In the genomic region with DNA sequence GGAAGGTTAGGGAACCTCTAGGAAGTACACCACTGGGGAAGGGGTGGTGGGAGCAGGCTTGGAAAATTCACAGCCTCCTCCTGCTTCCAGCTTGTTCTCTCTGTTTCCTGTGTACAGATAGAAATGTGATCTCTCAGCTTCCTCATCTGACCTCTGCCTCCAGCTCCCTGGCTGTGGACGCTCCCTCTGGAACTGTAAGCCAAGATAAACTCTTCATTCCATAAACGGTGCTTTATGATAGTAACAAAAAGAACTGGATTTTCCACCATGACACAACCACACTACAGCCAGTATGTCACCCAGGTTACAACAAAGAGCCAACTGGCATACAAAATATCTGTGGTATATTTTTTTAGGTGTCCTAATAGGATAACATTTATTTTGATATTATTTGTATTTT, we compare ENCODE assay signal across 22 mouse cellular contexts.
DNase-seq lines count a peak whose midpoint lies in the region; ATAC-seq lines count a peak whose summit lies in the region.
"Had no signal": no experiment of that assay in that cellular context is flagged by ENCODE, and none has a peak within 500 bp of the region (broad histone marks: within the 10 kb centered on the region; RNA-seq: fewer than 3 reads in every experiment).

No protein-coding gene starts in this region.

- 78% methylated on average over 2 of the region's 2 CpGs for WGBS in heart, embryonic 10.5 days
- WGBS in heart, embryonic 11.5 days (ENCODE audit: insufficient replicate concordance) = 52% methylated on average over 2 of the region's 2 CpGs
- WGBS in hindbrain, embryonic 10.5 days = 86% methylated on average over 2 of the region's 2 CpGs

- H3K4me2 ChIP-seq in heart, embryonic 11.5 days = no peak overlapping the region

- no peak for ATAC-seq in heart, embryonic 11.5 days (replicated peaks; ENCODE audit: insufficient number of reproducible peaks, low FRiP score, low TSS enrichment)
- ATAC-seq: activated CD4-positive, CD25-positive, alpha-beta regulatory T cell, adult 4 months; CD4-positive, CD25-positive, alpha-beta regulatory T cell, adult 4 months; Patski had no signal

- H3K27ac ChIP-seq in heart, embryonic 10.5 days = no peak overlapping the region
- no peak overlapping the region for H3K27ac ChIP-seq in heart, embryonic 11.5 days (ENCODE audit: low read depth, low read length)
- no peak overlapping the region for H3K27ac ChIP-seq in hindbrain, embryonic 10.5 days

- no peaks in the 10 kb centered on the region for H3K36me3 ChIP-seq in heart, embryonic 10.5 days
- no peaks in the 10 kb centered on the region for H3K36me3 ChIP-seq in heart, embryonic 11.5 days (ENCODE audit: control insufficient read depth, insufficient read depth, low read length)
- H3K36me3 ChIP-seq in hindbrain, embryonic 10.5 days = no peaks in the 10 kb centered on the region
- H3K36me3 ChIP-seq: G1E had no signal

- no peaks in the 10 kb centered on the region for H3K27me3 ChIP-seq in heart, embryonic 10.5 days (ENCODE audit: insufficient read depth, poor library complexity, severe bottlenecking)
- no peaks in the 10 kb centered on the region for H3K27me3 ChIP-seq in heart, embryonic 11.5 days (ENCODE audit: control insufficient read depth, insufficient read depth, low read length)
- no peaks in the 10 kb centered on the region for H3K27me3 ChIP-seq in hindbrain, embryonic 10.5 days (ENCODE audit: insufficient read depth, poor library complexity, severe bottlenecking)
- H3K27me3 ChIP-seq: CH12.LX, Patski had no signal

- no peak overlapping the region for H3K4me3 ChIP-seq in heart, embryonic 10.5 days
- no peak overlapping the region for H3K4me3 ChIP-seq in heart, embryonic 11.5 days (ENCODE audit: low read depth, low read length)
- no peak overlapping the region for H3K4me3 ChIP-seq in hindbrain, embryonic 10.5 days

- H3K4me1 ChIP-seq in heart, embryonic 10.5 days = no peaks in the 10 kb centered on the region
- H3K4me1 ChIP-seq in heart, embryonic 11.5 days (ENCODE audit: control insufficient read depth, insufficient read depth, low read length) = no peaks in the 10 kb centered on the region
- H3K4me1 ChIP-seq in hindbrain, embryonic 10.5 days (replicated peaks) = peaks cover 9% of the 10 kb centered on the region; the same call in 1 of the 2 replicates

- no peak overlapping the region for H3K9ac ChIP-seq in heart, embryonic 11.5 days (ENCODE audit: low read depth, low read length)

- peak; percentile 86 for DNase-seq in heart, adult 11 months
- no peak for DNase-seq in heart, adult 9 months (ENCODE audit: low spot score in 2 of 2)
- DNase-seq in heart, embryonic 10.5 days (ENCODE audit: low spot score) = peak; percentile 45
- DNase-seq in fat pad, adult 2 months (ENCODE audit: extremely low read depth, low read depth, low spot score) = peak; percentile 52
- DNase-seq in gonadal fat pad, adult 2 months (ENCODE audit: low read depth) = peak; percentile 46
- no peak for DNase-seq in kidney, adult 8-10 months
- no peak for DNase-seq in hindbrain, embryonic 10.5 days (ENCODE audit: low spot score)
- DNase-seq: adrenal gland, adult 2 months; adrenal gland, adult 8-10 months; adrenal gland, postnatal 10 days; adrenal gland, postnatal 14 days; adrenal gland, postnatal 25 days; adrenal gland, postnatal 36 days; B cell, adult 2 months; cerebellum, adult 11 months; cerebellum, adult 11-12 months had no signal

- H3K9me3 ChIP-seq in heart, embryonic 10.5 days = no peaks in the 10 kb centered on the region
- H3K9me3 ChIP-seq in heart, embryonic 11.5 days (replicated peaks; ENCODE audit: control insufficient read depth, low read length) = no peaks in the 10 kb centered on the region
- no peaks in the 10 kb centered on the region for H3K9me3 ChIP-seq in hindbrain, embryonic 10.5 days
- H3K9me3 ChIP-seq: G1E had no signal

Comparison
In these comparisons a context has a peak if more than half of its experiments do, and no peak if none do; other contexts are left out.
1. DNase-seq: peak in heart, adult 11 months (single experiment), heart, embryonic 10.5 days (single experiment), fat pad, adult 2 months (single experiment) and gonadal fat pad, adult 2 months (single experiment); none in heart, adult 9 months (0 of 2), kidney, adult 8-10 months (0 of 2) and hindbrain, embryonic 10.5 days (single experiment).